Mouse (Mus musculus): ENCODE results near the gene Cers5.
"Not testable (repeated sequence)": the region's sequence is repeated elsewhere in the genome, so short reads cannot be mapped to it uniquely, and the experiment has no call there.

Cers5 gene

GRCm38 (mm10) chr15:99787625-99788120 is 15.0 kb upstream of the Cers5 start:
- no peak for DNase-seq (ENCODE audit: low spot score)

- no peak for DNase-seq (ENCODE audit: low spot score)
These were observed 6.1 kb upstream of the Cers5 start for GRCm38 (mm10) chr15:99778677-99779335.

GRCm38 (mm10) chr15:99778148-99778547 is 5.5 kb upstream of the Cers5 start:
- DNase-seq (ENCODE audit: low spot score), result peak; percentile 32

- no peak for DNase-seq (ENCODE audit: low spot score)
These were observed 240 bp upstream of the Cers5 start for GRCm38 (mm10) chr15:99772925-99773324.

- peak; percentile 86 for DNase-seq (ENCODE audit: low spot score)
These were observed 306 bp downstream of the Cers5 start for GRCm38 (mm10) chr15:99772277-99772880.

GRCm38 (mm10) chr15:99771601-99772276 is 946 bp downstream of the Cers5 start:
- DNase-seq (ENCODE audit: low spot score), result peak; percentile 33

GRCm38 (mm10) chr15:99771004-99771500 is 1.6 kb downstream of the Cers5 start:
- DNase-seq (ENCODE audit: low spot score), result no peak

- DNase-seq (ENCODE audit: low spot score), result no peak
These were observed 3.9 kb downstream of the Cers5 start for GRCm38 (mm10) chr15:99768761-99769160.

GRCm38 (mm10) chr15:99767467-99767866 is 5.2 kb downstream of the Cers5 start:
- DNase-seq (ENCODE audit: low spot score), result no peak

- DNase-seq (ENCODE audit: low spot score), result peak; percentile 30
These were observed 18.5 kb downstream of the Cers5 start for GRCm38 (mm10) chr15:99754204-99754603.

- no peak for DNase-seq (ENCODE audit: low spot score)
These were observed 32.5 kb downstream of the Cers5 start for GRCm38 (mm10) chr15:99740229-99740628.

- DNase-seq (ENCODE audit: low spot score), result no peak
These were observed 36.0 kb downstream of the Cers5 start for GRCm38 (mm10) chr15:99736675-99737074.

- DNase-seq (ENCODE audit: low spot score), result peak; percentile 100
These were observed 37.1 kb downstream of the Cers5 start for GRCm38 (mm10) chr15:99735631-99736030.

- DNase-seq (ENCODE audit: low spot score), result no peak
These were observed 39.5 kb downstream of the Cers5 start for GRCm38 (mm10) chr15:99733186-99733585.

GRCm38 (mm10) chr15:99731678-99732077 is 41.0 kb downstream of the Cers5 start:
- no peak for DNase-seq (ENCODE audit: low spot score)

- DNase-seq (ENCODE audit: low spot score), result no peak
These were observed 41.5 kb downstream of the Cers5 start for GRCm38 (mm10) chr15:99731167-99731566.

- DNase-seq (ENCODE audit: low spot score), result no peak
These were observed 43.5 kb downstream of the Cers5 start for GRCm38 (mm10) chr15:99729056-99729783.

GRCm38 (mm10) chr15:99728211-99728610 is 44.5 kb downstream of the Cers5 start:
- DNase-seq (ENCODE audit: low spot score), result no peak

GRCm38 (mm10) chr15:99727525-99727924 is 45.2 kb downstream of the Cers5 start:
- DNase-seq (ENCODE audit: low spot score), result no peak

GRCm38 (mm10) chr15:99727039-99727438 is 45.6 kb downstream of the Cers5 start:
- DNase-seq (ENCODE audit: low spot score), result not testable (repeated sequence)

GRCm38 (mm10) chr15:99726549-99726948 is 46.1 kb downstream of the Cers5 start:
- no peak for DNase-seq (ENCODE audit: low spot score)
